ENCODE assay signal across 20 mouse cellular contexts in the genomic region with DNA sequence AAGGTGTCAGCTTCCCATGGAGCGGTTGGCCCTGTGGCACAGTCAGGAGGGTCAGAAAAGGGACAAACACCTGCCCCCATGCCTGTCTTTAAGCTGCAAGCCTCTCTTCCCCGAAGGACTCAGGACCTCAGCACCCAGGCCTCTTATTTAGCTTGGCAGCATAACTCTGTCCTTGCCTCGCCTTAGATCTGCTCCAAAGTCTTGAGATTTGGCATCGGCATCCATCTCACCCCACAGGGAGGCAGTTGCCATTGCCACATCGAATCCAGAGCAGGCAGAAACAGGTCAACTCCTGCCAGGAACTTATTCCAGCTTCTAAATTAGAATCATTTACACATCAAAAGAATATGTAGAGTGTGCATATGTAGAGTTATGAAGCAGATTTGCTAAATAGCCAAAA. TPM values are rescaled to one million over a fixed set of nuclear protein-coding genes. Genes with fewer than 3 reads are reported as not detected.
DNase-seq lines count a peak whose midpoint lies in the region; ATAC-seq and TF ChIP-seq lines count a peak whose summit lies in the region.
"Had no signal": no experiment of that assay in that cellular context is flagged by ENCODE, and none has a peak within 500 bp of the region (broad histone marks: within the 10 kb centered on the region; RNA-seq: fewer than 3 reads in every experiment).

No protein-coding gene starts in this region.

- no peaks in the 10 kb centered on the region for H3K27me3 ChIP-seq in forebrain, postnatal 0 days (ENCODE audit: insufficient read depth, low read length)
- H3K27me3 ChIP-seq in forebrain, embryonic 13.5 days, result no peaks in the 10 kb centered on the region
- H3K27me3 ChIP-seq: embryonic facial prominence, embryonic 15.5 days; limb, embryonic 12.5 days; neural tube, embryonic 12.5 days had no signal

- no peak overlapping the region for H3K27ac ChIP-seq in forebrain, postnatal 0 days (ENCODE audit: low read depth, low read length)
- H3K27ac ChIP-seq in forebrain, embryonic 13.5 days, result no peak overlapping the region
- H3K27ac ChIP-seq in brown adipose tissue, adult 24 weeks (replicated peaks; ENCODE audit: low read depth, low read length), result 0 out of 2 replicates have a peak overlapping the region, but pooled peaks have one; percentile 15
- H3K27ac ChIP-seq: embryonic facial prominence, embryonic 15.5 days; kidney, postnatal 0 days; limb, embryonic 12.5 days; neural tube, embryonic 12.5 days; stomach, postnatal 0 days had no signal

- H3K4me2 ChIP-seq in forebrain, postnatal 0 days (ENCODE audit: low read depth), result no peak overlapping the region
- no peak overlapping the region for H3K4me2 ChIP-seq in forebrain, embryonic 13.5 days
- H3K4me2 ChIP-seq: embryonic facial prominence, embryonic 15.5 days; limb, embryonic 12.5 days had no signal

- no peaks in the 10 kb centered on the region for H3K9me3 ChIP-seq in forebrain, postnatal 0 days (ENCODE audit: low read length)
- H3K9me3 ChIP-seq in forebrain, embryonic 13.5 days (replicated peaks), result 0 out of 2 replicates have a peak, but pooled peaks cover 5% of the 10 kb centered on the region
- H3K9me3 ChIP-seq: embryonic facial prominence, embryonic 15.5 days had no signal

- peak; percentile 35 for DNase-seq in forebrain, postnatal 0 days
- DNase-seq in layer of hippocampus, postnatal 14 days (ENCODE audit: low spot score in 2 of 2), result peak; percentile 3 to 16
- DNase-seq in layer of hippocampus, postnatal 25 days (ENCODE audit: extremely low spot score in 1 of 2, low spot score in 1 of 2), result no peak
- DNase-seq in adrenal gland, adult 8-10 months, result peak; percentile 21
- DNase-seq in thymus, postnatal 14 days, result no peak

- no peak overlapping the region for H3K9ac ChIP-seq in forebrain, postnatal 0 days
- H3K9ac ChIP-seq in forebrain, embryonic 13.5 days, result no peak overlapping the region
- H3K9ac ChIP-seq: embryonic facial prominence, embryonic 15.5 days; limb, embryonic 12.5 days; neural tube, embryonic 12.5 days had no signal

- TF ChIP-seq CTCF in forebrain, postnatal 0 days (IDR thresholded peaks at IDR 0.05; ENCODE audit: low read depth), result no peak

- H3K36me3 ChIP-seq in forebrain, postnatal 0 days (ENCODE audit: insufficient read depth), result no peaks in the 10 kb centered on the region
- H3K36me3 ChIP-seq in forebrain, embryonic 13.5 days (ENCODE audit: poor library complexity, severe bottlenecking), result no peaks in the 10 kb centered on the region
- H3K36me3 ChIP-seq: embryonic facial prominence, embryonic 15.5 days; limb, embryonic 12.5 days; neural tube, embryonic 12.5 days had no signal

- 53% methylated on average over 5 of the region's 5 CpGs for WGBS in forebrain, postnatal 0 days
- WGBS in forebrain, embryonic 13.5 days, result 85% methylated on average over 5 of the region's 5 CpGs

- no peak overlapping the region for H3K4me3 ChIP-seq in forebrain, postnatal 0 days (ENCODE audit: low read depth, low read length)
- no peak overlapping the region for H3K4me3 ChIP-seq in forebrain, embryonic 13.5 days
- no peak overlapping the region for H3K4me3 ChIP-seq in brown adipose tissue, adult 24 weeks (ENCODE audit: insufficient read depth, low read depth, low read length)
- H3K4me3 ChIP-seq: embryonic facial prominence, embryonic 15.5 days; limb, embryonic 12.5 days; neural tube, embryonic 12.5 days had no signal

- no peak; the same call in 1 of the 2 replicates for ATAC-seq in forebrain, postnatal 0 days
- no peak for ATAC-seq in forebrain, embryonic 13.5 days
- ATAC-seq: intestine, embryonic 16.5 days; midbrain, embryonic 16.5 days had no signal

- no peaks in the 10 kb centered on the region for H3K4me1 ChIP-seq in forebrain, postnatal 0 days (ENCODE audit: insufficient read depth)
- H3K4me1 ChIP-seq in forebrain, embryonic 13.5 days, result peaks cover 19% of the 10 kb centered on the region
- peaks cover 5% of the 10 kb centered on the region; the same call in 1 of the 2 replicates for H3K4me1 ChIP-seq in brown adipose tissue, adult 24 weeks (ENCODE audit: control insufficient read depth, insufficient read depth, insufficient read length, low read length)
- H3K4me1 ChIP-seq: embryonic facial prominence, embryonic 15.5 days had no signal

RNA-seq across cellular contexts. Expression of a gene that starts 22.8 kb away (rescaled TPM):
- total RNA-seq in forebrain, postnatal 0 days (2014; rRNA removed), result not detected in 2 replicates
- polyA plus RNA-seq in forebrain, postnatal 0 days (2015; fragmentation: Nextera tagmentation; extraction: Ambion mirVana), result not detected in 2 replicates
- not detected in 2 replicates for polyA plus RNA-seq in forebrain, embryonic 13.5 days (2015; fragmentation: Nextera tagmentation; extraction: Ambion mirVana)
- total RNA-seq in layer of hippocampus, postnatal 14 days (2021), result not detected
- total RNA-seq in layer of hippocampus, postnatal 25 days (2021), result not detected
- under 1 TPM in 1 of 4 experiments, not detected in 3; 0.51 TPM for total RNA-seq in adrenal gland, adult 8-10 months (2022)
- not detected in 2 replicates for polyA plus RNA-seq in brown adipose tissue, adult 24 weeks (2012; ENCODE audit: insufficient read depth, insufficient read length, missing spikeins)
- total RNA-seq: common myeloid progenitor, adult 5-6 weeks; gastrocnemius, adult 18-20 months; heart, postnatal 25 days; layer of hippocampus, postnatal 10 days had no signal
- polyA plus RNA-seq: C2C12; kidney, postnatal 0 days; limb, embryonic 12.5 days; midbrain, embryonic 16.5 days; neural tube, embryonic 12.5 days; spleen, adult 2 months had no signal

RNA-seq across cellular contexts. Expression of a gene that starts 30.3 kb away (rescaled TPM):
- 22.9 and 33.2 TPM in 2 replicates for total RNA-seq in forebrain, postnatal 0 days (2014; rRNA removed)
- 35.5 and 37.3 TPM in 2 replicates for polyA plus RNA-seq in forebrain, postnatal 0 days (2015; fragmentation: Nextera tagmentation; extraction: Ambion mirVana)
- polyA plus RNA-seq in forebrain, embryonic 13.5 days (2015; fragmentation: Nextera tagmentation; extraction: Ambion mirVana), result 97.9 and 98.0 TPM in 2 replicates
- total RNA-seq in layer of hippocampus, postnatal 14 days (2021), result 1 to 10 TPM; 5.4 to 6.6 TPM
- total RNA-seq in layer of hippocampus, postnatal 25 days (2021), result 1 to 10 TPM; 6.6 to 6.8 TPM
- 1 to 10 TPM; 2.1 to 3.5 (median 3.0) TPM for total RNA-seq in adrenal gland, adult 8-10 months (2022)
- 3.0 and 4.1 TPM in 2 replicates for polyA plus RNA-seq in brown adipose tissue, adult 24 weeks (2012; ENCODE audit: insufficient read depth, insufficient read length, missing spikeins)

RNA-seq across cellular contexts. Expression of a gene that starts 50.7 kb away (rescaled TPM):
- total RNA-seq in forebrain, postnatal 0 days (2014; rRNA removed), result 630 and 780 TPM in 2 replicates
- 527 and 662 TPM in 2 replicates for polyA plus RNA-seq in forebrain, postnatal 0 days (2015; fragmentation: Nextera tagmentation; extraction: Ambion mirVana)
- 715 and 810 TPM in 2 replicates for polyA plus RNA-seq in forebrain, embryonic 13.5 days (2015; fragmentation: Nextera tagmentation; extraction: Ambion mirVana)
- 100 to 1,000 TPM; 321 to 339 TPM for total RNA-seq in layer of hippocampus, postnatal 14 days (2021)
- 100 to 1,000 TPM; 317 to 351 TPM for total RNA-seq in layer of hippocampus, postnatal 25 days (2021)
- 100 to 1,000 TPM; 560 to 666 (median 578) TPM for total RNA-seq in adrenal gland, adult 8-10 months (2022)
- 592 and 593 TPM in 2 replicates for polyA plus RNA-seq in brown adipose tissue, adult 24 weeks (2012; ENCODE audit: insufficient read depth, insufficient read length, missing spikeins)

Comparison
In these comparisons a context has a peak if more than half of its experiments do, and no peak if none do; other contexts are left out.
1. DNase-seq: peak in forebrain, postnatal 0 days (single experiment), layer of hippocampus, postnatal 14 days (2 of 2) and adrenal gland, adult 8-10 months (single experiment); none in layer of hippocampus, postnatal 25 days (0 of 2) and thymus, postnatal 14 days (single experiment).